Mouse (Mus musculus): ENCODE measurements around the gene Gm3371. TPM values are rescaled to one million over a fixed set of nuclear protein-coding genes. Genes with fewer than 3 reads are reported as not detected.
"Not testable (repeated sequence)": the region's sequence is repeated elsewhere in the genome, so short reads cannot be mapped to it uniquely, and the experiment has no call there.

Gene Gm3371
- not detected for total RNA-seq (2021)
- long read RNA-seq, experiment 1, result 0 reads
- long read RNA-seq, experiment 2, result 0 reads

GRCm38 (mm10) chr14:44410588-44410987 is at the start of gene Gm3371:
TSS of gene Gm3371 (minus strand) at chr14:44410688.
- intact Hi-C loops (cut with DNase I), result not testable (repeated sequence)

GRCm38 (mm10) chr14:44433335-44433734 is 22.8 kb upstream of the Gm3371 start, which contains the start of gene Gm8232:
TSS of gene Gm8232 (plus strand) at chr14:44433635.
- DNase-seq; intact Hi-C loops (cut with DNase I): not testable (repeated sequence)

More at GRCm38 (mm10) chr14:44410588-44410987, at the start of gene Gm3371:
- not testable (repeated sequence) for DNase-seq

GRCm38 (mm10) chr14:44384233-44384632 is 26.3 kb downstream of the Gm3371 start:
- intact Hi-C loops (cut with DNase I); DNase-seq: not testable (repeated sequence)

GRCm38 (mm10) chr14:44365057-44365456 is 45.4 kb downstream of the Gm3371 start, which contains the start of gene Gm8229:
TSS of gene Gm8229 (plus strand) at chr14:44365357.
- DNase-seq; intact Hi-C loops (cut with DNase I): not testable (repeated sequence)

- intact Hi-C loops (cut with DNase I); DNase-seq: not testable (repeated sequence)
Measured at GRCm38 (mm10) chr14:44362301-44362700, 48.2 kb downstream of the Gm3371 start.

- DNase-seq; intact Hi-C loops (cut with DNase I): not testable (repeated sequence)
Measured at GRCm38 (mm10) chr14:44361416-44361815, 49.1 kb downstream of the Gm3371 start.

Other genes with a start within 250 kb of the Gm3371 start
- gene Gm8212, start 213.0 kb downstream of the Gm3371 start, total RNA-seq (2021), result not detected
- gene 4930503E14Rik, start 197.4 kb downstream of the Gm3371 start, total RNA-seq (2021), result not detected
- gene Gm8220, start 125.1 kb downstream of the Gm3371 start, total RNA-seq (2021), result not detected
- not detected for gene Gm5930, start 72.1 kb downstream of the Gm3371 start, total RNA-seq (2021)
- not detected for gene Gm8229, start 45.3 kb downstream of the Gm3371 start, total RNA-seq (2021)
- not detected for gene Gm8232, start 22.9 kb upstream of the Gm3371 start, total RNA-seq (2021)
- gene BC061237, start 81.8 kb upstream of the Gm3371 start, total RNA-seq (2021), result not detected
- not detected for gene Gm17093, start 107.6 kb upstream of the Gm3371 start, total RNA-seq (2021)
- gene Gm8247, start 172.5 kb upstream of the Gm3371 start, total RNA-seq (2021), result not detected
- not detected for gene Gm5624, start 217.2 kb upstream of the Gm3371 start, total RNA-seq (2021)

All from gastrocnemius, postnatal 36 days (tissue).